Comparison of ENCODE assay signal across 16 mouse cellular contexts in the genomic region with DNA sequence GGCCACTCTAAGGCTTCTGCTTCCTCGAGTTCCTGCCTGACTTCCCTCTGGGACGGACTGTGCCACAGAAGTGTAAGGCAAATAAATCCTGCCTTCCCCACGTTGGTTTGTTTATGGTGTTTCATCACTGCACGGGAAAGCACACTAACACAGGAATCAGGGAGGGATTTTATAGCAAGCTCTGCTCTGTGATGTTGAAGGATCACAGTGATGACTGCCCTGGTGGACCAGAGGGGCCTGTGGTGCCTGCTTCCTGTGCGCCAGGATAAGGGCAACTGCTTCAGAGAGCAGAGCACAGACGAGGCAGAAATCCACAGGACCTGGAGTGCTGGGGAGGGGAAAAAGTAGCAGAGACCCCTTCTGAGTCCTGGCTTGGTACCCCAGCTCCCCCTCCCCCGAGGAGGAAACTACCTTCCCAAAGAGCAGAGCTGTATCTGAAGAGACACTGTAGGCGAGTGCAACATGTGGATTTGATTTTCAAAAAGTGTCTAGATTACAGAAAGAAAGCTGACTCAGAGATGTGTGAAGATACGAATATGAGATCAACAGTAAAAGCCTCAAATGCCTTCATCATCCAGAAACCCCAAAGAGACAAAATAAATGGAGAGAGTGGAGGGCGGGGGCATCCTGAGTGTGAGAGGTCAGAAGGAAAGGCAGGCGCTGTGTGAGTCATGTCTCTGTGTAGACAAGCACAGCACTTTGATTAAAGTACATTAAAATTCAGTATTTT.
DNase-seq lines count a peak whose midpoint lies in the region; ATAC-seq lines count a peak whose summit lies in the region.
"Had no signal": no experiment of that assay in that cellular context is flagged by ENCODE, and none has a peak within 500 bp of the region (broad histone marks: within the 10 kb centered on the region; RNA-seq: fewer than 3 reads in every experiment).

No protein-coding gene starts in this region.

- H3K36me3 ChIP-seq in forebrain, embryonic 10.5 days (replicated peaks): peaks cover 16% of the 10 kb centered on the region
- no peaks in the 10 kb centered on the region for H3K36me3 ChIP-seq in forebrain, embryonic 15.5 days
- 0 out of 2 replicates have a peak, but pooled peaks cover 5% of the 10 kb centered on the region for H3K36me3 ChIP-seq in midbrain, embryonic 10.5 days
- H3K36me3 ChIP-seq in midbrain, embryonic 13.5 days: no peaks in the 10 kb centered on the region
- peaks cover 15% of the 10 kb centered on the region for H3K36me3 ChIP-seq in limb, embryonic 10.5 days
- H3K36me3 ChIP-seq: forebrain, embryonic 12.5 days; liver, embryonic 13.5 days had no signal

- no peak overlapping the region for H3K4me3 ChIP-seq in forebrain, embryonic 10.5 days
- no peak overlapping the region for H3K4me3 ChIP-seq in forebrain, embryonic 15.5 days
- no peak overlapping the region for H3K4me3 ChIP-seq in midbrain, embryonic 10.5 days
- H3K4me3 ChIP-seq in midbrain, embryonic 13.5 days (replicated peaks): no peak overlapping the region
- H3K4me3 ChIP-seq in limb, embryonic 10.5 days: no peak overlapping the region
- H3K4me3 ChIP-seq: embryonic facial prominence, embryonic 13.5 days; forebrain, embryonic 12.5 days; heart, embryonic 13.5 days; liver, embryonic 13.5 days; lung, embryonic 15.5 days had no signal

- WGBS in forebrain, embryonic 10.5 days: 79% methylated on average over 11 of the region's 11 CpGs
- 76% methylated on average over 11 of the region's 11 CpGs for WGBS in forebrain, embryonic 15.5 days
- 74% methylated on average over 11 of the region's 11 CpGs for WGBS in midbrain, embryonic 10.5 days
- 79% methylated on average over 11 of the region's 11 CpGs for WGBS in midbrain, embryonic 13.5 days
- 44% methylated on average over 11 of the region's 11 CpGs for WGBS in limb, embryonic 10.5 days

- no peak for DNase-seq in forebrain, embryonic 10.5 days (ENCODE audit: extremely low spot score, low spot score)
- DNase-seq in midbrain, embryonic 10.5 days (ENCODE audit: low spot score): no peak
- no peak for DNase-seq in limb, embryonic 10.5 days (ENCODE audit: low spot score)
- DNase-seq in ovary, postnatal 36 days (ENCODE audit: low spot score): no peak
- DNase-seq: B cell, adult 2 months; cerebellum, postnatal 10 days; kidney, adult 9 months; liver, embryonic 13.5 days; thymus, postnatal 25 days had no signal

- H3K27me3 ChIP-seq in forebrain, embryonic 10.5 days (ENCODE audit: poor library complexity, severe bottlenecking): no peaks in the 10 kb centered on the region
- H3K27me3 ChIP-seq in forebrain, embryonic 15.5 days: no peaks in the 10 kb centered on the region
- H3K27me3 ChIP-seq in midbrain, embryonic 10.5 days (ENCODE audit: low read depth, poor library complexity, severe bottlenecking): no peaks in the 10 kb centered on the region
- H3K27me3 ChIP-seq in midbrain, embryonic 13.5 days: no peaks in the 10 kb centered on the region
- no peaks in the 10 kb centered on the region for H3K27me3 ChIP-seq in limb, embryonic 10.5 days (ENCODE audit: low read depth, poor library complexity, severe bottlenecking)
- H3K27me3 ChIP-seq: embryonic facial prominence, embryonic 13.5 days; forebrain, embryonic 12.5 days; heart, embryonic 13.5 days; liver, embryonic 13.5 days; lung, embryonic 15.5 days had no signal

- peaks cover 31% of the 10 kb centered on the region for H3K4me1 ChIP-seq in forebrain, embryonic 10.5 days
- peaks cover 6% of the 10 kb centered on the region; the same call in 1 of the 2 replicates for H3K4me1 ChIP-seq in forebrain, embryonic 15.5 days
- H3K4me1 ChIP-seq in midbrain, embryonic 10.5 days: peaks cover 17% of the 10 kb centered on the region
- peaks cover 20% of the 10 kb centered on the region for H3K4me1 ChIP-seq in midbrain, embryonic 13.5 days (replicated peaks)
- H3K4me1 ChIP-seq in limb, embryonic 10.5 days: peaks cover 37% of the 10 kb centered on the region
- H3K4me1 ChIP-seq: liver, embryonic 13.5 days; lung, embryonic 15.5 days had no signal

- H3K27ac ChIP-seq in forebrain, embryonic 10.5 days: peak overlapping the region; percentile 9; the same call in 1 of the 2 replicates
- no peak overlapping the region for H3K27ac ChIP-seq in forebrain, embryonic 15.5 days (replicated peaks)
- peak overlapping the region; percentile 13; the same call in 1 of the 2 replicates for H3K27ac ChIP-seq in midbrain, embryonic 10.5 days (replicated peaks)
- H3K27ac ChIP-seq in midbrain, embryonic 13.5 days: no peak overlapping the region
- H3K27ac ChIP-seq in limb, embryonic 10.5 days: peak overlapping the region; percentile 68
- H3K27ac ChIP-seq: embryonic facial prominence, embryonic 13.5 days; forebrain, embryonic 12.5 days; heart, embryonic 13.5 days; liver, embryonic 13.5 days; lung, embryonic 15.5 days had no signal

- no peak for ATAC-seq in forebrain, embryonic 15.5 days (replicated peaks)
- no peak for ATAC-seq in midbrain, embryonic 13.5 days
- ATAC-seq in CD4-positive, CD25-positive, alpha-beta regulatory T cell, adult 4 months: no peak

- H3K4me2 ChIP-seq in forebrain, embryonic 15.5 days (replicated peaks): no peak overlapping the region
- no peak overlapping the region for H3K4me2 ChIP-seq in midbrain, embryonic 13.5 days (replicated peaks)
- H3K4me2 ChIP-seq: forebrain, embryonic 12.5 days; liver, embryonic 13.5 days; lung, embryonic 15.5 days had no signal

- H3K9me3 ChIP-seq in forebrain, embryonic 10.5 days: no peaks in the 10 kb centered on the region
- H3K9me3 ChIP-seq in forebrain, embryonic 15.5 days: no peaks in the 10 kb centered on the region
- H3K9me3 ChIP-seq in midbrain, embryonic 10.5 days (replicated peaks): no peaks in the 10 kb centered on the region
- H3K9me3 ChIP-seq in midbrain, embryonic 13.5 days: no peaks in the 10 kb centered on the region
- H3K9me3 ChIP-seq in limb, embryonic 10.5 days (replicated peaks): no peaks in the 10 kb centered on the region
- H3K9me3 ChIP-seq: embryonic facial prominence, embryonic 13.5 days; forebrain, embryonic 12.5 days; heart, embryonic 13.5 days; liver, embryonic 13.5 days; lung, embryonic 15.5 days had no signal

- no peak overlapping the region for H3K9ac ChIP-seq in forebrain, embryonic 15.5 days (replicated peaks)
- no peak overlapping the region for H3K9ac ChIP-seq in midbrain, embryonic 13.5 days (replicated peaks)
- H3K9ac ChIP-seq: embryonic facial prominence, embryonic 13.5 days; forebrain, embryonic 12.5 days; liver, embryonic 13.5 days; lung, embryonic 15.5 days had no signal

Comparison
In these comparisons a context has a peak if more than half of its experiments do, and no peak if none do; other contexts are left out.
1. H3K27ac ChIP-seq: peak in forebrain, embryonic 10.5 days (single experiment), midbrain, embryonic 10.5 days (single experiment) and limb, embryonic 10.5 days (single experiment); none in forebrain, embryonic 15.5 days (single experiment) and midbrain, embryonic 13.5 days (single experiment).